ENCODE assay signal across 21 mouse cellular contexts in the genomic region with DNA sequence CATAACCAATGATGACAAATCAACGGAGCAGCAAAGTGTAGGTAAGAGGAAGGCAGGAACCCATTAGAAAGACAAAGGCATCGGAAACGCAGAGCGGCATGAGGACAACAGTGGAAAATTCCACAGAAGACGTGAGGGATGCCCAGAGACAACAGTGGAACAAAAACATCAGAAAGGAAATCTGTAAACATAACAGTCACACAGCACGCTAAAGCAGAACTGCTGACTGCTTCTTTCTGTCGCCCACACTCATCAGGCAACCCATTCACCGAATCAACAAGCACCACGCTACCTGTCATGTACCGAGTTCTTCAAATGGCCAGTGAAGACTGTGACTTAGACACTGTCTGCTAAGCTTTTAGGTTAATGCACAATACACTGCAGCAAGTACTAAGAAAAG. TPM values are rescaled to one million over a fixed set of nuclear protein-coding genes. Genes with fewer than 3 reads are reported as not detected.
DNase-seq lines count a peak whose midpoint lies in the region; ATAC-seq lines count a peak whose summit lies in the region.
"Had no signal": no experiment of that assay in that cellular context is flagged by ENCODE, and none has a peak within 500 bp of the region (broad histone marks: within the 10 kb centered on the region; RNA-seq: fewer than 3 reads in every experiment).

No protein-coding gene starts in this region.

- peak; percentile 45 for DNase-seq in CD4-positive, CD25-positive, alpha-beta regulatory T cell, adult 2 months (ENCODE audit: low read depth, low spot score)
- peak; percentile 14 for DNase-seq in ZHBTc4 (ENCODE audit: low read depth, low spot score)
- no peak for DNase-seq in T-cell, adult 2 months (ENCODE audit: low spot score)
- DNase-seq in adrenal gland, adult 8-10 months, result no peak
- no peak for DNase-seq in urinary bladder, postnatal 4 days (ENCODE audit: low spot score in 2 of 2)
- no peak for DNase-seq in thymus, postnatal 10 days (ENCODE audit: low spot score in 2 of 2)
- DNase-seq: adrenal gland, adult 2 months; adrenal gland, postnatal 25 days; B cell, adult 2 months; cerebellum, adult 11-12 months; cerebellum, adult 9-10 months; cerebellum, postnatal 14 days; gastrocnemius, postnatal 10 days; gastrocnemius, postnatal 36 days; heart, adult 11 months had no signal

- ATAC-seq in inflammation-experienced regulatory T-cells, adult 6 months, result peak; percentile 92
- ATAC-seq: forebrain, embryonic 13.5 days; forebrain, embryonic 16.5 days; hindbrain, embryonic 16.5 days; intestine, postnatal 0 days; Patski had no signal

RNA-seq across cellular contexts. Expression of a gene that starts 55.0 kb away (rescaled TPM):
- polyA plus RNA-seq in inflammation-experienced regulatory T-cells, adult 6 months (2017; shearing (Covaris generic)), result 10 to 100 TPM; 15.8 to 17.1 (median 16.3) TPM
- total RNA-seq in adrenal gland, adult 8-10 months (2022), result 10 to 100 TPM; 21.6 to 32.9 (median 26.8) TPM

RNA-seq across cellular contexts. Expression of a gene that starts 58.7 kb away (rescaled TPM):
- 10 to 100 TPM; 82.8 to 94.6 (median 84.7) TPM for polyA plus RNA-seq in inflammation-experienced regulatory T-cells, adult 6 months (2017; shearing (Covaris generic))
- 10 to 100 TPM; 66.0 to 72.6 (median 68.5) TPM for total RNA-seq in adrenal gland, adult 8-10 months (2022)

Comparison
In these comparisons a context has a peak if more than half of its experiments do, and no peak if none do; other contexts are left out.
1. DNase-seq: peak in CD4-positive, CD25-positive, alpha-beta regulatory T cell, adult 2 months (single experiment) and ZHBTc4 (single experiment); none in T-cell, adult 2 months (single experiment), adrenal gland, adult 8-10 months (single experiment), urinary bladder, postnatal 4 days (0 of 2) and thymus, postnatal 10 days (0 of 2).